Mouse (Mus musculus) olfactory bulb, adult 2 months (tissue): ENCODE results near the gene Naip1.

ENCODE experiments used
- CTCF ChIP-seq: fragments of 200-500 bp; IDR thresholded peaks from 2 replicates; pipeline ENCODE4 v1.5.1; 2012; ENCODE audit warnings: low read depth, mild to moderate bottlenecking, low read length, moderate library complexity; ENCODE audit not compliant: insufficient read depth
- POLR2A ChIP-seq: fragments of 200-500 bp; IDR thresholded peaks from 2 replicates; pipeline ENCODE4 v1.6.1; 2012; ENCODE audit warnings: mild to moderate bottlenecking, low read depth, low read length, moderate library complexity; ENCODE audit not compliant: insufficient read depth

- TF ChIP-seq POLR2A (no peak), CTCF (no peak)
Observed at GRCm38 (mm10) chr13:100493313-100493712, 40.6 kb upstream of the Naip1 start.
